Mouse (Mus musculus): ENCODE measurements around the gene Zdhhc6. TPM values are rescaled to one million over a fixed set of nuclear protein-coding genes. Genes with fewer than 3 reads are reported as not detected.

The Zdhhc6 gene
- polyA plus RNA-seq, 1 experiment from 2014 or later: 69.8 TPM

GRCm38 (mm10) chr19:55316109-55316714, 380 bp upstream of the Zdhhc6 start, which contains the start of gene Vti1a:
Gene Vti1a, plus strand, starts transcription at chr19:55316295.
- 0 out of 2 replicates have a peak, but pooled peaks cover 2% of the 10 kb centered on the region for H3K36me3 ChIP-seq (ENCODE audit: control insufficient read depth, insufficient read depth)
- peak within 1 kb of the TSS; percentile 84 for H3K9ac ChIP-seq (replicated peaks; ENCODE audit: low read depth, low read length)
- H3K9me3 ChIP-seq (ENCODE audit: control insufficient read depth, low read length): no peaks in the 10 kb centered on the region
- H3K4me3 ChIP-seq (replicated peaks; ENCODE audit: low read length): peak within 1 kb of the TSS; percentile 82
- no peaks in the 10 kb centered on the region for H3K27me3 ChIP-seq (replicated peaks; ENCODE audit: control insufficient read depth, insufficient read depth, low read length)
- H3K4me2 ChIP-seq (ENCODE audit: low read length): peak within 1 kb of the TSS; percentile 89
- peak; percentile 94 for ATAC-seq
- under 1% methylated on average over 48 of the region's 48 CpGs for WGBS
- H3K4me1 ChIP-seq (replicated peaks; ENCODE audit: control insufficient read depth, insufficient read depth, low read length): peaks cover 35% of the 10 kb centered on the region
- H3K27ac ChIP-seq (ENCODE audit: low read length): peak within 1 kb of the TSS; percentile 83

- Histone ChIP-seq H3K4me2 (ENCODE audit: low read length) (no peak overlapping the region), H3K4me1 (replicated peaks; ENCODE audit: control insufficient read depth, insufficient read depth, low read length) (peaks cover 35% of the 10 kb centered on the region), H3K4me3 (replicated peaks; ENCODE audit: low read length) (no peak overlapping the region), H3K27me3 (replicated peaks; ENCODE audit: control insufficient read depth, insufficient read depth, low read length) (no peaks in the 10 kb centered on the region), H3K36me3 (ENCODE audit: control insufficient read depth, insufficient read depth) (peaks cover 8% of the 10 kb centered on the region), H3K9me3 (ENCODE audit: control insufficient read depth, low read length) (no peaks in the 10 kb centered on the region), H3K27ac (ENCODE audit: low read length) (no peak overlapping the region), H3K9ac (replicated peaks; ENCODE audit: low read depth, low read length) (no peak overlapping the region)
- 94% methylated on average over 2 of the region's 2 CpGs for WGBS
- no peak for ATAC-seq
These were observed 2.2 kb downstream of the Zdhhc6 start for GRCm38 (mm10) chr19:55313649-55314048.

DNA sequence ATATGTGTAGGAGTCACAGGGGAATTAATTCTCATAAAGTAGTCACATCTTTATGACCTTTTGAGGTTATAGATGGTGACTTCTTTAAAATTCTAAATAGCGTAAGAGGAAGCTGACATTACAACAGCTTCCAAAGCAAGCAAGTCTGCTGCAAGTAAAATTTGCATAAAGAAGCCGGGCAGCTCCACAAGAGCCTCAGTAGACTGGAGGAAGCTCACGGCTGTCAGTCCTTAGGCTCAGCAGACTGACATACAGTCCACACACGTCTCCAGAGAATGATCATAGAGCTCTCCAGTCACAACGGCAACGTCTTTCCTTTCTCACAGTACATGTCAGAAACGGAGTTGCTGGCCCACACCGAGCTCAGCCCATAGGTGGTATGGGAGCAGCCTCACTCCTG, 4.0 kb downstream of the Zdhhc6 start:
- no peak for ATAC-seq
- Histone ChIP-seq H3K27ac (ENCODE audit: low read length) (no peak overlapping the region), H3K9me3 (ENCODE audit: control insufficient read depth, low read length) (no peaks in the 10 kb centered on the region), H3K36me3 (ENCODE audit: control insufficient read depth, insufficient read depth) (peaks cover 13% of the 10 kb centered on the region), H3K27me3 (replicated peaks; ENCODE audit: control insufficient read depth, insufficient read depth, low read length) (no peaks in the 10 kb centered on the region), H3K4me1 (replicated peaks; ENCODE audit: control insufficient read depth, insufficient read depth, low read length) (peaks cover 26% of the 10 kb centered on the region), H3K9ac (replicated peaks; ENCODE audit: low read depth, low read length) (no peak overlapping the region), H3K4me2 (ENCODE audit: low read length) (no peak overlapping the region), H3K4me3 (replicated peaks; ENCODE audit: low read length) (no peak overlapping the region)
- WGBS: 89% methylated on average over 8 of the region's 8 CpGs

GRCm38 (mm10) chr19:55305024-55305423, 10.8 kb downstream of the Zdhhc6 start:
- Histone ChIP-seq H3K4me3 (replicated peaks; ENCODE audit: low read length) (no peak overlapping the region), H3K9ac (replicated peaks; ENCODE audit: low read depth, low read length) (no peak overlapping the region), H3K27me3 (replicated peaks; ENCODE audit: control insufficient read depth, insufficient read depth, low read length) (no peaks in the 10 kb centered on the region), H3K4me1 (replicated peaks; ENCODE audit: control insufficient read depth, insufficient read depth, low read length) (no peaks in the 10 kb centered on the region), H3K27ac (ENCODE audit: low read length) (no peak overlapping the region), H3K36me3 (ENCODE audit: control insufficient read depth, insufficient read depth) (peaks cover 15% of the 10 kb centered on the region), H3K4me2 (ENCODE audit: low read length) (no peak overlapping the region), H3K9me3 (ENCODE audit: control insufficient read depth, low read length) (no peaks in the 10 kb centered on the region)
- ATAC-seq: no peak

GRCm38 (mm10) chr19:55300525-55300924, 15.3 kb downstream of the Zdhhc6 start:
- Histone ChIP-seq H3K36me3 (ENCODE audit: control insufficient read depth, insufficient read depth) (peaks cover 13% of the 10 kb centered on the region), H3K9ac (replicated peaks; ENCODE audit: low read depth, low read length) (no peak overlapping the region), H3K9me3 (ENCODE audit: control insufficient read depth, low read length) (no peaks in the 10 kb centered on the region), H3K4me2 (ENCODE audit: low read length) (no peak overlapping the region), H3K4me3 (replicated peaks; ENCODE audit: low read length) (no peak overlapping the region), H3K27ac (ENCODE audit: low read length) (no peak overlapping the region), H3K27me3 (replicated peaks; ENCODE audit: control insufficient read depth, insufficient read depth, low read length) (no peaks in the 10 kb centered on the region), H3K4me1 (replicated peaks; ENCODE audit: control insufficient read depth, insufficient read depth, low read length) (no peaks in the 10 kb centered on the region)
- WGBS: 88% methylated on average over 3 of the region's 3 CpGs
- no peak for ATAC-seq

- no peak overlapping the region for H3K4me2 ChIP-seq (ENCODE audit: low read length)
- no peaks in the 10 kb centered on the region for H3K27me3 ChIP-seq (replicated peaks; ENCODE audit: control insufficient read depth, insufficient read depth, low read length)
- ATAC-seq: no peak
- H3K4me3 ChIP-seq (replicated peaks; ENCODE audit: low read length): no peak overlapping the region
- H3K36me3 ChIP-seq (ENCODE audit: control insufficient read depth, insufficient read depth): peaks cover 13% of the 10 kb centered on the region
- H3K9ac ChIP-seq (replicated peaks; ENCODE audit: low read depth, low read length): no peak overlapping the region
- no peaks in the 10 kb centered on the region for H3K9me3 ChIP-seq (ENCODE audit: control insufficient read depth, low read length)
- H3K4me1 ChIP-seq (replicated peaks; ENCODE audit: control insufficient read depth, insufficient read depth, low read length): no peaks in the 10 kb centered on the region
- 87% methylated on average over 1 of the region's 1 CpGs for WGBS
- H3K27ac ChIP-seq (ENCODE audit: low read length): no peak overlapping the region
These were observed 16.5 kb downstream of the Zdhhc6 start for GRCm38 (mm10) chr19:55299378-55299777.

DNA sequence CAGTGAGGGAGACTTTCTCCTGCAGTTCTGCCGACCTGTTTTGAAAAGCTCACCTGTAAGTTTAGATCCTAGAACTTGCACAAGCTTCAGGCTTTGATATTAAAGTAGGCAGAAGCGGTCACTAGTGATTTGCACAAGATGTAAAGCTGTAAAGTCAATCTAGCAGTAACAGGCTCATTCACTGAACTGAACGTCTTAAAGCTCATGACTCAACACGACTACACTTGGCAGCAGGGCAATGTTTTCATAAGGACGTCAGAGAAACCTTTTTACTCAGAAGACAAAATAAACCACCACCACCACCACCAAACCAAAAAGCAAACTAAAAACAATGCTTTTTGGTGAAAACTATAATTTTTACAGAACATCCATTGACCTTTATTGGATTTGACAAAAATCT, 17.9 kb downstream of the Zdhhc6 start:
- 82% methylated on average over 5 of the region's 5 CpGs for WGBS
- H3K36me3 ChIP-seq (ENCODE audit: control insufficient read depth, insufficient read depth): peaks cover 12% of the 10 kb centered on the region

DNA sequence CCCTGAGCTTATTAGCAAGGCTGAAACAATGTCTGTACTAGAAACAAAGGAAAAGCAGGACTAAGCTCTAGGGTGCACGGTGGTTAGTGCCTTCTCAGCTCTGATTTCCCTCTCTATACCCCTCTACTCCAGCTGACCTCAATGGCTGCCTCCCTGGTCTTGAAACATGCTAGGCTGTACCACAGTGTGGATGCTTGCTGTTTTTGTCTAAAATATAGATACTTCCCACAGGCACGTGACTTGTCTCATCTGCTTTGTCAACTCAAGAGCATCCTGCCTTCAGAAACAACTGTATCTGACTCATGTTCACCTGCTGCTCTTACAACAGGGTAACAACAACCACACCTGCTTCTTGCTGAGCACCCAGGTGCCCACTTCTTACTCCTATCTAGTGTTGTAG, 18.3 kb downstream of the Zdhhc6 start:
- no peak overlapping the region for H3K4me2 ChIP-seq (ENCODE audit: low read length)
- no peak overlapping the region for H3K4me3 ChIP-seq (replicated peaks; ENCODE audit: low read length)
- H3K9me3 ChIP-seq (ENCODE audit: control insufficient read depth, low read length): no peaks in the 10 kb centered on the region
- peaks cover 8% of the 10 kb centered on the region; the same call in 1 of the 2 replicates for H3K36me3 ChIP-seq (ENCODE audit: control insufficient read depth, insufficient read depth)
- no peaks in the 10 kb centered on the region for H3K27me3 ChIP-seq (replicated peaks; ENCODE audit: control insufficient read depth, insufficient read depth, low read length)
- 94% methylated on average over 2 of the region's 2 CpGs for WGBS
- no peaks in the 10 kb centered on the region for H3K4me1 ChIP-seq (replicated peaks; ENCODE audit: control insufficient read depth, insufficient read depth, low read length)
- no peak overlapping the region for H3K9ac ChIP-seq (replicated peaks; ENCODE audit: low read depth, low read length)
- H3K27ac ChIP-seq (ENCODE audit: low read length): no peak overlapping the region
- ATAC-seq: no peak

More for the DNA sequence above, 17.9 kb downstream of the Zdhhc6 start:
- no peak overlapping the region for H3K4me3 ChIP-seq (replicated peaks; ENCODE audit: low read length)
- H3K9ac ChIP-seq (replicated peaks; ENCODE audit: low read depth, low read length): no peak overlapping the region
- no peak overlapping the region for H3K27ac ChIP-seq (ENCODE audit: low read length)
- no peak for ATAC-seq
- H3K9me3 ChIP-seq (ENCODE audit: control insufficient read depth, low read length): no peaks in the 10 kb centered on the region
- no peaks in the 10 kb centered on the region for H3K27me3 ChIP-seq (replicated peaks; ENCODE audit: control insufficient read depth, insufficient read depth, low read length)
- no peak overlapping the region for H3K4me2 ChIP-seq (ENCODE audit: low read length)
- H3K4me1 ChIP-seq (replicated peaks; ENCODE audit: control insufficient read depth, insufficient read depth, low read length): no peaks in the 10 kb centered on the region

- Histone ChIP-seq H3K4me2 (ENCODE audit: low read length) (no peak overlapping the region), H3K9me3 (ENCODE audit: control insufficient read depth, low read length) (no peaks in the 10 kb centered on the region), H3K4me3 (replicated peaks; ENCODE audit: low read length) (no peak overlapping the region), H3K27ac (ENCODE audit: low read length) (no peak overlapping the region), H3K36me3 (ENCODE audit: control insufficient read depth, insufficient read depth) (0 out of 2 replicates have a peak, but pooled peaks cover 5% of the 10 kb centered on the region), H3K4me1 (replicated peaks; ENCODE audit: control insufficient read depth, insufficient read depth, low read length) (no peaks in the 10 kb centered on the region), H3K9ac (replicated peaks; ENCODE audit: low read depth, low read length) (no peak overlapping the region), H3K27me3 (replicated peaks; ENCODE audit: control insufficient read depth, insufficient read depth, low read length) (no peaks in the 10 kb centered on the region)
- no peak for ATAC-seq
- WGBS: 93% methylated on average over 2 of the region's 2 CpGs
These were observed 19.5 kb downstream of the Zdhhc6 start for GRCm38 (mm10) chr19:55296301-55296700.

- H3K4me1 ChIP-seq (replicated peaks; ENCODE audit: control insufficient read depth, insufficient read depth, low read length): no peaks in the 10 kb centered on the region
- H3K9ac ChIP-seq (replicated peaks; ENCODE audit: low read depth, low read length): no peak overlapping the region
- WGBS: 89% methylated on average over 3 of the region's 3 CpGs
- 0 out of 2 replicates have a peak, but pooled peaks cover 5% of the 10 kb centered on the region for H3K36me3 ChIP-seq (ENCODE audit: control insufficient read depth, insufficient read depth)
- H3K27ac ChIP-seq (ENCODE audit: low read length): no peak overlapping the region
- no peaks in the 10 kb centered on the region for H3K9me3 ChIP-seq (ENCODE audit: control insufficient read depth, low read length)
- no peak for ATAC-seq
- H3K27me3 ChIP-seq (replicated peaks; ENCODE audit: control insufficient read depth, insufficient read depth, low read length): no peaks in the 10 kb centered on the region
- no peak overlapping the region for H3K4me2 ChIP-seq (ENCODE audit: low read length)
- no peak overlapping the region for H3K4me3 ChIP-seq (replicated peaks; ENCODE audit: low read length)
These were observed 20.3 kb downstream of the Zdhhc6 start for GRCm38 (mm10) chr19:55295556-55295955.
